Mouse (Mus musculus) olfactory bulb, adult 2 months (tissue): Measurements from ENCODE around the gene Gm20696.

Experiments used
- CTCF ChIP-seq: fragments of 200-500 bp; IDR thresholded peaks from 2 replicates; pipeline ENCODE4 v1.5.1; 2012; ENCODE audit warnings: low read depth, mild to moderate bottlenecking, low read length, moderate library complexity; ENCODE audit not compliant: insufficient read depth
- POLR2A ChIP-seq: fragments of 200-500 bp; IDR thresholded peaks from 2 replicates; pipeline ENCODE4 v1.6.1; 2012; ENCODE audit warnings: mild to moderate bottlenecking, low read depth, low read length, moderate library complexity; ENCODE audit not compliant: insufficient read depth

DNA sequence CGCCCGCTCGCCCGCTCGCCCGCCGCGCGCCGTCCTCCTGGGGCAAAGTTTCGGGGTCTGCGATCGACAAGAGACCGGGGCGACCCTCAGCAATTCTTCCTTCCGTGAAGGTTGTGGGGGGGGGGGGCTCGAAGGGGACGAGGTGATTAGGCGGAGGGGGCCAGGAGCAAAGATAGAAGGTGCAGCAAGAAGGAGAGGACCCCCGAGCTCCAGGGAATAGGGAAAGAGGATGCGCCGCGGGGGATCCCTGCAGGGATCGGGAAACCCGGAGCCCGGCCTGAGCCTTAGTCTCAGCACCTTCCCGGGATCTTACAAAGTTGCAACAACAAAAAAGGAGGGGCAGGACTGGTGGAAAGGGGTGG lies 145.9 kb downstream of the Gm20696 start:
- no peak for TF ChIP-seq CTCF
- TF ChIP-seq POLR2A = no peak
